Mouse (Mus musculus) bone marrow, adult 2 months (tissue): ENCODE results near the gene Nog.

ENCODE experiments used
- CTCF ChIP-seq: fragments of 200-500 bp; IDR thresholded peaks from 2 replicates; pipeline ENCODE4 v1.5.1; 2011; ENCODE audit warnings: low read length, control low read depth; ENCODE audit not compliant: control insufficient read depth, insufficient read depth
- POLR2A ChIP-seq: fragments of 200-500 bp; IDR thresholded peaks from 2 replicates; pipeline ENCODE4 v1.6.1; 2011; ENCODE audit warnings: low read depth, mild to moderate bottlenecking, control low read depth, low read length, borderline replicate concordance; ENCODE audit not compliant: control insufficient read depth

DNA sequence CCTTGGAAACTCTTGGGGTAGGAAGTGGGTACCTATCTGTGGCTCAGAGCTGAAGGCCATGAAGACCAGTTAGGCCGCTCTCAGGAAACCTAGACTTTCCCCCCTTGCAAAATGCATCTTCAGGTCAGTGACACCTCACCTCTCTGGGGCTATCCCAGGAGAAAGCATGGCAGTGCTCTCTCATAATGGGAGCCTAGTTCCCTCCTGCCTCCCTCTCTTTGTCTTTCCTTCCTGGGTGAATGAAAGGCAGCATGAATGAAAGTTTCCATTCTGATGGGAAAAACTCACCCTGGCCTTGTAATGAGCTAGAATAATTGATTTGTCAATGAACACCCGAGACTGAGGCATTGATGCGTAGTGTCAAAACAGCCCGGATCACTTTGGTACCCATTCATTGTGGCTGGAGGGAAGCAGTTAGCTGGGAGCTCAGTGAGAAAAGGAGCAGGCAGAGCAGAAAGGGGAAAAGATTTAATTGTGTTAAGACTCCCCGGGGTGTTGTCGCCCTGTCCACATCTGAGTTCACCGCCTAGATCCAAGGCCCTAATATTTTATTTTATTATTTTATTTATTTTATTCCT lies 42.7 kb downstream of the Nog start:
- no peak for TF ChIP-seq POLR2A
- no peak for TF ChIP-seq CTCF
